ENCODE assay signal across 14 mouse cellular contexts in the genomic region with DNA sequence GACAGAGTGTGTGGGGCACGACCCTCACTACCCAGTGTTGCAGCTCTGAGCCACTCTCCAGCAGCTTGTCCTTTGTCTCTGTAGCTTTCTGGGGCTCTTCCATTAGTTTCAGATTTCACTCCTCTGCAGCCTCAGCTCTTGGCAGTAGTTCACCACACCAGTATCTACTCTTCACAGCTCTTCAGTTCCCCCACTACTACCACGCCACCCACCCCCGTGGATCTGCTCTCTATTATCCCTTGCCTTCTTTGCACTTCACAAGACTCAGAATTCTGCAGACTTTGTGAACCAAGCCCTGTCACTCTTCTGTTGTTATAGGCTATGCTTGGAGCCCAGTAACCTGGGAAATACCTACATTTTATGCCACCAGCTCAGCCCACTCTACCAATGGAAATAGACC.
DNase-seq lines count a peak whose midpoint lies in the region.
"Had no signal": no experiment of that assay in that cellular context is flagged by ENCODE, and none has a peak within 500 bp of the region (broad histone marks: within the 10 kb centered on the region; RNA-seq: fewer than 3 reads in every experiment).

No protein-coding gene starts in this region.

- peak; percentile 7 to 42 for DNase-seq in frontal cortex, adult 2 months (ENCODE audit: extremely low spot score in 1 of 2, low spot score in 1 of 2)
- DNase-seq in frontal cortex, postnatal 14 days (ENCODE audit: low spot score in 2 of 2) = no peak
- DNase-seq in layer of hippocampus, adult 9-10 months (ENCODE audit: low spot score) = peak; percentile 0
- no peak for DNase-seq in layer of hippocampus, postnatal 25 days (ENCODE audit: extremely low spot score in 1 of 2, low spot score in 1 of 2)
- DNase-seq in left cerebral cortex, adult 8-10 months (ENCODE audit: low spot score in 2 of 2) = peak; percentile 2 to 12
- DNase-seq in left cerebral cortex, adult 11 months (ENCODE audit: low spot score) = no peak
- peak; percentile 54 for DNase-seq in brain, adult 2 months (ENCODE audit: low read depth, low spot score)
- DNase-seq in adrenal gland, postnatal 25 days = no peak
- DNase-seq: adrenal gland, postnatal 10 days; cerebellum, adult 18-20 months; cerebellum, adult 9-11 months; cerebellum, postnatal 36 days; gastrocnemius, adult 2 months; gastrocnemius, postnatal 25 days had no signal

Comparison
In these comparisons a context has a peak if more than half of its experiments do, and no peak if none do; other contexts are left out.
1. DNase-seq: peak in frontal cortex, adult 2 months (2 of 2), layer of hippocampus, adult 9-10 months (single experiment), left cerebral cortex, adult 8-10 months (2 of 2) and brain, adult 2 months (single experiment); none in frontal cortex, postnatal 14 days (0 of 2), layer of hippocampus, postnatal 25 days (0 of 2), left cerebral cortex, adult 11 months (single experiment) and adrenal gland, postnatal 25 days (single experiment).